Mouse (Mus musculus): ENCODE data around the gene Alg14. TPM values are rescaled to one million over a fixed set of nuclear protein-coding genes. Genes with fewer than 3 reads are reported as not detected.

The Alg14 gene
- polyA plus RNA-seq, 1 experiment from 2014 or later = 15.0 TPM

GRCm38 (mm10) chr3:121290681-121291080 is 892 bp upstream of the Alg14 start:
- H3K27ac ChIP-seq (ENCODE audit: low read length) = peak overlapping the region; percentile 92
- H3K9ac ChIP-seq (ENCODE audit: low read depth, low read length) = peak overlapping the region; percentile 85
- H3K9me3 ChIP-seq (replicated peaks; ENCODE audit: control insufficient read depth, low read length) = no peaks in the 10 kb centered on the region
- H3K27me3 ChIP-seq (ENCODE audit: control insufficient read depth, insufficient read depth, low read depth, low read length) = no peaks in the 10 kb centered on the region
- H3K4me1 ChIP-seq (ENCODE audit: control insufficient read depth, low read depth, low read length) = peaks cover 12% of the 10 kb centered on the region
- ATAC-seq (ENCODE audit: low read depth) = no peak
- H3K4me3 ChIP-seq (ENCODE audit: low read depth, low read length) = peak overlapping the region; percentile 74
- H3K36me3 ChIP-seq (ENCODE audit: control insufficient read depth, insufficient read depth) = no peaks in the 10 kb centered on the region
- WGBS (ENCODE audit: insufficient replicate concordance) = 70% methylated on average over 8 of the region's 8 CpGs
- peak overlapping the region; percentile 92 for H3K4me2 ChIP-seq (ENCODE audit: low read depth, low read length)

- Histone ChIP-seq H3K4me1 (ENCODE audit: control insufficient read depth, low read depth, low read length) (peaks cover 12% of the 10 kb centered on the region), H3K9ac (ENCODE audit: low read depth, low read length) (peak overlapping the region; percentile 85), H3K36me3 (ENCODE audit: control insufficient read depth, insufficient read depth) (no peaks in the 10 kb centered on the region), H3K27ac (ENCODE audit: low read length) (peak overlapping the region; percentile 92), H3K4me3 (ENCODE audit: low read depth, low read length) (peak overlapping the region; percentile 74), H3K9me3 (replicated peaks; ENCODE audit: control insufficient read depth, low read length) (no peaks in the 10 kb centered on the region), H3K4me2 (ENCODE audit: low read depth, low read length) (peak overlapping the region; percentile 92), H3K27me3 (ENCODE audit: control insufficient read depth, insufficient read depth, low read depth, low read length) (no peaks in the 10 kb centered on the region)
- 5% methylated on average over 7 of the region's 7 CpGs for WGBS (ENCODE audit: insufficient replicate concordance)
- 0 out of 2 replicates have a peak, but pooled peaks have one; percentile 0 for ATAC-seq (ENCODE audit: low read depth)
Observed at GRCm38 (mm10) chr3:121291225-121291559, 381 bp upstream of the Alg14 start.

GRCm38 (mm10) chr3:121294200-121294599 is 2.6 kb downstream of the Alg14 start:
- Histone ChIP-seq H3K4me2 (ENCODE audit: low read depth, low read length) (no peak overlapping the region), H3K4me1 (ENCODE audit: control insufficient read depth, low read depth, low read length) (peaks cover 12% of the 10 kb centered on the region), H3K27ac (ENCODE audit: low read length) (no peak overlapping the region), H3K4me3 (ENCODE audit: low read depth, low read length) (no peak overlapping the region), H3K27me3 (ENCODE audit: control insufficient read depth, insufficient read depth, low read depth, low read length) (no peaks in the 10 kb centered on the region), H3K9ac (ENCODE audit: low read depth, low read length) (no peak overlapping the region), H3K9me3 (replicated peaks; ENCODE audit: control insufficient read depth, low read length) (no peaks in the 10 kb centered on the region), H3K36me3 (ENCODE audit: control insufficient read depth, insufficient read depth) (no peaks in the 10 kb centered on the region)
- ATAC-seq (ENCODE audit: low read depth) = no peak
- WGBS (ENCODE audit: insufficient replicate concordance) = 79% methylated on average over 2 of the region's 2 CpGs

- Histone ChIP-seq H3K9ac (ENCODE audit: low read depth, low read length) (no peak overlapping the region), H3K36me3 (ENCODE audit: control insufficient read depth, insufficient read depth) (no peaks in the 10 kb centered on the region), H3K27ac (ENCODE audit: low read length) (no peak overlapping the region), H3K27me3 (ENCODE audit: control insufficient read depth, insufficient read depth, low read depth, low read length) (no peaks in the 10 kb centered on the region), H3K4me2 (ENCODE audit: low read depth, low read length) (no peak overlapping the region), H3K9me3 (replicated peaks; ENCODE audit: control insufficient read depth, low read length) (no peaks in the 10 kb centered on the region), H3K4me3 (ENCODE audit: low read depth, low read length) (no peak overlapping the region), H3K4me1 (ENCODE audit: control insufficient read depth, low read depth, low read length) (no peaks in the 10 kb centered on the region)
- no peak for ATAC-seq (ENCODE audit: low read depth)
- 83% methylated on average over 7 of the region's 7 CpGs for WGBS (ENCODE audit: insufficient replicate concordance)
Observed at GRCm38 (mm10) chr3:121306641-121307040, 15.1 kb downstream of the Alg14 start.

GRCm38 (mm10) chr3:121307532-121308234 is 16.1 kb downstream of the Alg14 start:
- no peaks in the 10 kb centered on the region for H3K4me1 ChIP-seq (ENCODE audit: control insufficient read depth, low read depth, low read length)
- H3K4me2 ChIP-seq (ENCODE audit: low read depth, low read length) = no peak overlapping the region
- no peak overlapping the region for H3K4me3 ChIP-seq (ENCODE audit: low read depth, low read length)
- no peak overlapping the region for H3K9ac ChIP-seq (ENCODE audit: low read depth, low read length)
- no peaks in the 10 kb centered on the region for H3K36me3 ChIP-seq (ENCODE audit: control insufficient read depth, insufficient read depth)
- ATAC-seq (ENCODE audit: low read depth) = peak; percentile 51
- no peaks in the 10 kb centered on the region for H3K9me3 ChIP-seq (replicated peaks; ENCODE audit: control insufficient read depth, low read length)
- H3K27me3 ChIP-seq (ENCODE audit: control insufficient read depth, insufficient read depth, low read depth, low read length) = no peaks in the 10 kb centered on the region
- H3K27ac ChIP-seq (ENCODE audit: low read length) = no peak overlapping the region
- WGBS (ENCODE audit: insufficient replicate concordance) = 64% methylated on average over 7 of the region's 7 CpGs

- Histone ChIP-seq H3K9me3 (replicated peaks; ENCODE audit: control insufficient read depth, low read length) (no peaks in the 10 kb centered on the region), H3K4me2 (ENCODE audit: low read depth, low read length) (no peak overlapping the region), H3K4me1 (ENCODE audit: control insufficient read depth, low read depth, low read length) (no peaks in the 10 kb centered on the region), H3K27ac (ENCODE audit: low read length) (no peak overlapping the region), H3K9ac (ENCODE audit: low read depth, low read length) (no peak overlapping the region), H3K4me3 (ENCODE audit: low read depth, low read length) (no peak overlapping the region), H3K27me3 (ENCODE audit: control insufficient read depth, insufficient read depth, low read depth, low read length) (no peaks in the 10 kb centered on the region), H3K36me3 (ENCODE audit: control insufficient read depth, insufficient read depth) (no peaks in the 10 kb centered on the region)
- ATAC-seq (ENCODE audit: low read depth) = no peak
- 61% methylated on average over 5 of the region's 5 CpGs for WGBS (ENCODE audit: insufficient replicate concordance)
Observed at GRCm38 (mm10) chr3:121308935-121309334, 17.4 kb downstream of the Alg14 start.

- Histone ChIP-seq H3K27ac (ENCODE audit: low read length) (no peak overlapping the region), H3K9ac (ENCODE audit: low read depth, low read length) (no peak overlapping the region), H3K27me3 (ENCODE audit: control insufficient read depth, insufficient read depth, low read depth, low read length) (no peaks in the 10 kb centered on the region), H3K4me3 (ENCODE audit: low read depth, low read length) (no peak overlapping the region), H3K4me2 (ENCODE audit: low read depth, low read length) (no peak overlapping the region), H3K36me3 (ENCODE audit: control insufficient read depth, insufficient read depth) (no peaks in the 10 kb centered on the region), H3K4me1 (ENCODE audit: control insufficient read depth, low read depth, low read length) (no peaks in the 10 kb centered on the region), H3K9me3 (replicated peaks; ENCODE audit: control insufficient read depth, low read length) (no peaks in the 10 kb centered on the region)
- ATAC-seq (ENCODE audit: low read depth) = no peak
- 27% methylated on average over 4 of the region's 4 CpGs for WGBS (ENCODE audit: insufficient replicate concordance)
Observed at GRCm38 (mm10) chr3:121309429-121309828, 17.9 kb downstream of the Alg14 start.

GRCm38 (mm10) chr3:121309896-121310714 is 18.5 kb downstream of the Alg14 start:
- WGBS (ENCODE audit: insufficient replicate concordance) = 77% methylated on average over 16 of the region's 16 CpGs
- no peak overlapping the region for H3K9ac ChIP-seq (ENCODE audit: low read depth, low read length)
- H3K27ac ChIP-seq (ENCODE audit: low read length) = 0 out of 2 replicates have a peak overlapping the region, but pooled peaks have one; percentile 6
- no peaks in the 10 kb centered on the region for H3K36me3 ChIP-seq (ENCODE audit: control insufficient read depth, insufficient read depth)
- H3K4me2 ChIP-seq (ENCODE audit: low read depth, low read length) = no peak overlapping the region
- no peak for ATAC-seq (ENCODE audit: low read depth)
- H3K27me3 ChIP-seq (ENCODE audit: control insufficient read depth, insufficient read depth, low read depth, low read length) = no peaks in the 10 kb centered on the region
- H3K4me3 ChIP-seq (ENCODE audit: low read depth, low read length) = no peak overlapping the region
- no peaks in the 10 kb centered on the region for H3K9me3 ChIP-seq (replicated peaks; ENCODE audit: control insufficient read depth, low read length)
- H3K4me1 ChIP-seq (ENCODE audit: control insufficient read depth, low read depth, low read length) = no peaks in the 10 kb centered on the region

GRCm38 (mm10) chr3:121312426-121312825 is 20.9 kb downstream of the Alg14 start:
- 62% methylated on average over 6 of the region's 6 CpGs for WGBS (ENCODE audit: insufficient replicate concordance)
- no peaks in the 10 kb centered on the region for H3K36me3 ChIP-seq (ENCODE audit: control insufficient read depth, insufficient read depth)
- H3K9me3 ChIP-seq (replicated peaks; ENCODE audit: control insufficient read depth, low read length) = no peaks in the 10 kb centered on the region
- no peaks in the 10 kb centered on the region for H3K27me3 ChIP-seq (ENCODE audit: control insufficient read depth, insufficient read depth, low read depth, low read length)
- H3K4me1 ChIP-seq (ENCODE audit: control insufficient read depth, low read depth, low read length) = no peaks in the 10 kb centered on the region
- H3K27ac ChIP-seq (ENCODE audit: low read length) = no peak overlapping the region
- H3K4me3 ChIP-seq (ENCODE audit: low read depth, low read length) = no peak overlapping the region
- H3K4me2 ChIP-seq (ENCODE audit: low read depth, low read length) = no peak overlapping the region
- H3K9ac ChIP-seq (ENCODE audit: low read depth, low read length) = no peak overlapping the region
- no peak for ATAC-seq (ENCODE audit: low read depth)

All from liver, embryonic 16.5 days (tissue).